Mouse (Mus musculus): ENCODE measurements at regions not wholly inside any gene's neighbourhood (a gene's known extent, or its start where the extent isn't known, plus 50 kb on each side); places are given as distances from the start of the nearest gene placed in this dataset.

- no peak for TF ChIP-seq CTCF (IDR thresholded peaks at IDR 0.05; ENCODE audit: low read depth)
- H3K36me3 ChIP-seq (ENCODE audit: insufficient read depth): no peaks in the 10 kb centered on the region
- DNase-seq (no peak), ATAC-seq (ENCODE audit: insufficient read depth) (no peak)
- no peak overlapping the region for H3K27ac ChIP-seq (ENCODE audit: low read depth)
- no peaks in the 10 kb centered on the region for H3K4me1 ChIP-seq (ENCODE audit: insufficient read depth)
- H3K4me3 ChIP-seq (ENCODE audit: low read depth, low read length): no peak overlapping the region
- 58% methylated on average over 13 of the region's 13 CpGs for WGBS
- H3K9ac ChIP-seq: no peak overlapping the region
- H3K4me2 ChIP-seq: no peak overlapping the region
- no peaks in the 10 kb centered on the region for H3K27me3 ChIP-seq (ENCODE audit: insufficient read depth, low read length)
- H3K9me3 ChIP-seq (ENCODE audit: low read depth, low read length): no peaks in the 10 kb centered on the region
These were observed 286.2 kb downstream of the Olfm4 start for GRCm38 (mm10) chr14:80270063-80270462.

GRCm38 (mm10) chr14:80280188-80280587 lies 296.3 kb downstream of the Olfm4 start:
- WGBS: 60% methylated on average over 4 of the region's 4 CpGs
- Histone ChIP-seq H3K27ac (ENCODE audit: low read depth) (no peak overlapping the region), H3K4me2 (no peak overlapping the region), H3K36me3 (ENCODE audit: insufficient read depth) (no peaks in the 10 kb centered on the region), H3K9me3 (ENCODE audit: low read depth, low read length) (no peaks in the 10 kb centered on the region), H3K27me3 (ENCODE audit: insufficient read depth, low read length) (no peaks in the 10 kb centered on the region), H3K9ac (no peak overlapping the region), H3K4me3 (ENCODE audit: low read depth, low read length) (no peak overlapping the region), H3K4me1 (ENCODE audit: insufficient read depth) (no peaks in the 10 kb centered on the region)
- TF ChIP-seq CTCF (IDR thresholded peaks at IDR 0.05; ENCODE audit: low read depth): no peak
- ATAC-seq (ENCODE audit: insufficient read depth): no peak
- DNase-seq: no peak

DNA sequence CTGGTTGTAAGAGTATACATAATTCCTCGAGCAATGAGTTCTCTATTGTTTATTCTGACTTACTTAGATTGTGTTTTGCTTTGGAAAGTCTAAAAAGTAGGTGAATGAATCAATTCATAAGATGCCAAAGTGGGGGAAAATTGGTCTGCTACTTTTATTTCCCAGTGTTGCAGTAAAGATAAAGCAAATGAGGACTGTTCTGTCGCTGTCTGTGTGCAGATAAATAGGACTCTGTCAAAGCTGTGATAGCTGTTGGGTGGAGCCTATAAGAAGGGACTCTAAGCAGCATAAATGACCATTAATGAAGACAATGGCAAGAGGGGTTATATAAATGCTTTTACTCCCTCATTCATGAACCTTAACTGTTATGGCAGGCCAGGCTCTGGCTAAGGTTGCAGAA lies 299.8 kb downstream of the Olfm4 start:
- Histone ChIP-seq H3K4me2 (no peak overlapping the region), H3K4me1 (ENCODE audit: insufficient read depth) (no peaks in the 10 kb centered on the region), H3K9ac (no peak overlapping the region), H3K36me3 (ENCODE audit: insufficient read depth) (no peaks in the 10 kb centered on the region), H3K4me3 (ENCODE audit: low read depth, low read length) (no peak overlapping the region), H3K27ac (ENCODE audit: low read depth) (no peak overlapping the region), H3K9me3 (ENCODE audit: low read depth, low read length) (no peaks in the 10 kb centered on the region), H3K27me3 (ENCODE audit: insufficient read depth, low read length) (no peaks in the 10 kb centered on the region)
- WGBS: 49% methylated on average over 2 of the region's 2 CpGs
- no peak for TF ChIP-seq CTCF (IDR thresholded peaks at IDR 0.05; ENCODE audit: low read depth)
- DNase-seq: no peak
- ATAC-seq (ENCODE audit: insufficient read depth): no peak

DNA sequence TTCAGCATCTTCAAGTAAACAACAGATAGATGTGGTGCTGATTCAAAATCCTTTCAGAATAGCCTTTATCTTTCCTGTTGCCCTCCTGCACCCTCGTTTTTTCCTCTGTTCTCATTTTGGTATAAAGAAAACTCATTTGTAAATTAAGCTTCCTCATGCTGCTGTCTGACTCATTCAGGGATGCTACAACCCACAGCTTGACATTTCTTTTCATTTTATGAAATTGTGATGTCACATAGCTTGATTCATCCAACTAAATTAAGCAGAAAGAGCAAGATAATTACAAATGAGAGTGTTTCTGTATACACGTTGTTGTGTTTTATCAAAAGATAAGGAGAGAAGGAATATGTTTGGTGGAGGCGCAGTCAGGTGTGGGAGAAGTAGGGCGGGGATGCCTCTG lies 307.5 kb downstream of the Olfm4 start:
- no peak overlapping the region for H3K9ac ChIP-seq
- DNase-seq: no peak
- H3K9me3 ChIP-seq (ENCODE audit: low read depth, low read length): no peaks in the 10 kb centered on the region
- no peak for TF ChIP-seq CTCF (IDR thresholded peaks at IDR 0.05; ENCODE audit: low read depth)
- WGBS: 69% methylated on average over 4 of the region's 4 CpGs
- H3K4me1 ChIP-seq (ENCODE audit: insufficient read depth): no peaks in the 10 kb centered on the region
- no peak for ATAC-seq (ENCODE audit: insufficient read depth)
- no peak overlapping the region for H3K27ac ChIP-seq (ENCODE audit: low read depth)
- no peak overlapping the region for H3K4me2 ChIP-seq
- no peaks in the 10 kb centered on the region for H3K36me3 ChIP-seq (ENCODE audit: insufficient read depth)
- no peaks in the 10 kb centered on the region for H3K27me3 ChIP-seq (ENCODE audit: insufficient read depth, low read length)
- H3K4me3 ChIP-seq (ENCODE audit: low read depth, low read length): no peak overlapping the region

GRCm38 (mm10) chr14:80293378-80293777 lies 309.5 kb downstream of the Olfm4 start:
- H3K4me2 ChIP-seq: no peak overlapping the region

DNA sequence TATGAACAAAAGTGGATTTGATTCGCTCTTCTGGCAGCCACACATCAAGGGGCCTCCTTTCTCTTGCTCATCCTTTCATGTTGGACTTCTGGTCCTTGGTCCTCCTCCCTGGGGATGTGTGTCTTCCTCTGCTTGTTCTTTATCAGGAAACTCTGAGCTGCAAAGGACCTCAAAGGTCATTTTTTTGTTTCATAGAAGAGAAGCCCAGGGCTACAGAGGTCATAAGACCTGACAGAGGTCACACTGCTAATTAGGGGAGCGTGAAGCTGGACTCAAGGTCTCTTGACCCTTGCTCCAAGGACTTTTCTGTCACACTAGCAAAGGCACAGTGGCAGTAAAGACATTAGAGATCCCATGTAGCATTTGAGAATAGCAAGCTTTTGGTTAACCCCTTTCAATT lies 345.8 kb downstream of the Olfm4 start:
- Histone ChIP-seq H3K4me3 (ENCODE audit: low read depth, low read length) (no peak overlapping the region), H3K9me3 (ENCODE audit: low read depth, low read length) (no peaks in the 10 kb centered on the region), H3K4me1 (ENCODE audit: insufficient read depth) (no peaks in the 10 kb centered on the region), H3K9ac (no peak overlapping the region), H3K27ac (ENCODE audit: low read depth) (no peak overlapping the region), H3K27me3 (ENCODE audit: insufficient read depth, low read length) (no peaks in the 10 kb centered on the region), H3K4me2 (no peak overlapping the region), H3K36me3 (ENCODE audit: insufficient read depth) (no peaks in the 10 kb centered on the region)
- TF ChIP-seq CTCF (IDR thresholded peaks at IDR 0.05; ENCODE audit: low read depth): no peak
- ATAC-seq (ENCODE audit: insufficient read depth) (no peak), DNase-seq (no peak)
- WGBS: 48% methylated on average over 2 of the region's 2 CpGs

More at GRCm38 (mm10) chr14:80293378-80293777, 309.5 kb downstream of the Olfm4 start:
- Histone ChIP-seq H3K4me3 (ENCODE audit: low read depth, low read length) (no peak overlapping the region), H3K36me3 (ENCODE audit: insufficient read depth) (no peaks in the 10 kb centered on the region), H3K4me1 (ENCODE audit: insufficient read depth) (no peaks in the 10 kb centered on the region), H3K9me3 (ENCODE audit: low read depth, low read length) (no peaks in the 10 kb centered on the region), H3K9ac (no peak overlapping the region), H3K27ac (ENCODE audit: low read depth) (no peak overlapping the region), H3K27me3 (ENCODE audit: insufficient read depth, low read length) (no peaks in the 10 kb centered on the region)
- DNase-seq (no peak), ATAC-seq (ENCODE audit: insufficient read depth) (no peak)
- 81% methylated on average over 4 of the region's 4 CpGs for WGBS
- no peak for TF ChIP-seq CTCF (IDR thresholded peaks at IDR 0.05; ENCODE audit: low read depth)

DNA sequence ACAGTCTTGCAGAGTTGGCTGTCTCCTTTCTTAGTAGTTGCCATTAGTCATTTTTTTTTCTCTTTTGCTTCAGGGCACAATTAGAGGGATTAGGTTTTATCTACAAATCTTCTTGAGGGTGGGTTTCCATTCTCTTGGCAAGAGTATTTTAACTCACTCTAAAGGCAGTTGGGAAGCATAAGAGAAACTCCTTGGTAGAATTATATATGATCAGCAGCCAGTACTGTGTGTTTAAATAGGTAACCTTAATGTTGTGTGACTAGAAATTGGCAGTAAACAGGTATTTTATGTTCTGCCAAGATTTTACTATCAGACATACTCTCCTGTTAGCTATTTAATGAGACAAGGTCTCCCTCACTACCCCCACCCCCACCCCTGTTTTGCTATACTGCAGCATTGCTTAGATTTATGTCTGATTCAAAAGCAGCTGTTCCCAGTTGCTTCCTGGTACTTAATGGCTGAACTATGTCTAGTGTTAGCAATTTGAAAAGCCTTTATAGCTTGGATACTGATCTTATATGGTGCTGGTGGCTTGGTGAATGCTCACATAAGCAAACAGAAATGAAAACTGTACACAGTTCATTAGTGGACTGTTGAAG lies 378.2 kb downstream of the Olfm4 start:
- no peaks in the 10 kb centered on the region for H3K4me1 ChIP-seq (ENCODE audit: insufficient read depth)
- H3K4me2 ChIP-seq: no peak overlapping the region
- no peak overlapping the region for H3K27ac ChIP-seq (ENCODE audit: low read depth)
- H3K27me3 ChIP-seq (ENCODE audit: insufficient read depth, low read length): no peaks in the 10 kb centered on the region
- no peak for DNase-seq
- H3K9ac ChIP-seq: no peak overlapping the region
- no peaks in the 10 kb centered on the region for H3K36me3 ChIP-seq (ENCODE audit: insufficient read depth)
- TF ChIP-seq CTCF (IDR thresholded peaks at IDR 0.05; ENCODE audit: low read depth): no peak
- no peak for ATAC-seq (ENCODE audit: insufficient read depth)
- no peak overlapping the region for H3K4me3 ChIP-seq (ENCODE audit: low read depth, low read length)
- H3K9me3 ChIP-seq (ENCODE audit: low read depth, low read length): no peaks in the 10 kb centered on the region
